Mouse (Mus musculus) kidney, embryonic 16.5 days (tissue): ENCODE data around the gene Izumo2. TPM values are rescaled to one million over a fixed set of nuclear protein-coding genes. Genes with fewer than 3 reads are reported as not detected.

Experiments used
- ATAC-seq: fragments of 200-750 bp; cut with Nextera tagmentation; 2 replicates; pipeline ENCODE4 v1.8.0; 2017; ENCODE audit warnings: moderate TSS enrichment; ENCODE audit not compliant: low FRiP score, low TSS enrichment
- H3K27ac ChIP-seq: fragments of 300-500 bp; sonication (generic); 2 replicates; pipeline ENCODE4 v1.5.1; 2014; ENCODE audit warnings: low read length
- H3K27me3 ChIP-seq: fragments of 300-500 bp; sonication (generic); 2 replicates; pipeline ENCODE4 v1.6.1; 2014; ENCODE audit warnings: low read length, control low read depth, mixed read lengths; ENCODE audit not compliant: insufficient read depth
- H3K36me3 ChIP-seq: fragments of 300-500 bp; sonication (generic); 2 replicates; pipeline ENCODE4 v1.6.1; 2014; ENCODE audit warnings: low read length, control low read depth, mixed read lengths; ENCODE audit not compliant: insufficient read depth
- H3K4me1 ChIP-seq: fragments of 300-500 bp; sonication (generic); 2 replicates; pipeline ENCODE4 v1.6.1; 2014; ENCODE audit warnings: low read length, control low read depth, mixed read lengths; ENCODE audit not compliant: insufficient read depth
- H3K4me2 ChIP-seq: fragments of 300-500 bp; sonication (generic); replicated peaks from 2 replicates; pipeline ENCODE4 v1.6.1; 2014; ENCODE audit warnings: low read depth, low read length
- H3K4me3 ChIP-seq: fragments of 300-500 bp; sonication (generic); 2 replicates; pipeline ENCODE4 v1.5.1; 2014; ENCODE audit warnings: mild to moderate bottlenecking, low read length
- H3K9ac ChIP-seq: fragments of 300-500 bp; sonication (generic); replicated peaks from 2 replicates; pipeline ENCODE4 v1.6.1; 2014; ENCODE audit warnings: low read length
- H3K9me3 ChIP-seq: fragments of 300-500 bp; sonication (generic); 2 replicates; pipeline ENCODE4 v1.6.1; 2016; ENCODE audit warnings: low read length, control low read depth
- WGBS: fragments of 180-500 bp; shearing (Covaris S2); extraction: QIAGEN DNeasy Blood & Tissue Kit; methylation state at CpG from one replicate; pipeline ENCODE4 v1.1.7; 2014; 5-methylcytosine and 5-hydroxymethylcytosine counted together
- polyA plus RNA-seq: library from polyadenylated mRNA; unstranded; fragments of >200 nt; fragmentation: Nextera tagmentation; extraction: Ambion mirVana; gene quantifications from 2 replicates; pipeline ENCODE4 v1.2.1, GENCODE M21; 2015

Gene Izumo2
- polyA plus RNA-seq, 1 experiment from 2014 or later: not detected

GRCm38 (mm10) chr7:44693427-44694175 is 14.9 kb upstream of the Izumo2 start:
- Histone ChIP-seq H3K4me2 (no peak overlapping the region), H3K27ac (no peak overlapping the region)

GRCm38 (mm10) chr7:44695223-44695622 is 13.3 kb upstream of the Izumo2 start:
- WGBS: 85% methylated on average over 4 of the region's 4 CpGs
- H3K27me3 ChIP-seq: no peaks in the 10 kb centered on the region
- no peak for ATAC-seq

More at GRCm38 (mm10) chr7:44693427-44694175, 14.9 kb upstream of the Izumo2 start:
- no peaks in the 10 kb centered on the region for H3K9me3 ChIP-seq
- 64% methylated on average over 10 of the region's 10 CpGs for WGBS
- H3K9ac ChIP-seq: no peak overlapping the region
- H3K4me1 ChIP-seq: peaks cover 7% of the 10 kb centered on the region; the same call in 1 of the 2 replicates
- H3K4me3 ChIP-seq: no peak overlapping the region
- H3K36me3 ChIP-seq: no peaks in the 10 kb centered on the region
- H3K27me3 ChIP-seq: no peaks in the 10 kb centered on the region
- no peak for ATAC-seq

GRCm38 (mm10) chr7:44697191-44697710 is 11.3 kb upstream of the Izumo2 start:
- ATAC-seq: 0 out of 2 replicates have a peak, but pooled peaks have one; percentile 49
- Histone ChIP-seq H3K36me3 (no peaks in the 10 kb centered on the region), H3K9ac (no peak overlapping the region), H3K27me3 (no peaks in the 10 kb centered on the region), H3K27ac (no peak overlapping the region), H3K4me3 (no peak overlapping the region), H3K4me2 (no peak overlapping the region), H3K9me3 (no peaks in the 10 kb centered on the region), H3K4me1 (peaks cover 7% of the 10 kb centered on the region; the same call in 1 of the 2 replicates)
- 9% methylated on average over 20 of the region's 20 CpGs for WGBS

More at GRCm38 (mm10) chr7:44695223-44695622, 13.3 kb upstream of the Izumo2 start:
- Histone ChIP-seq H3K4me1 (peaks cover 7% of the 10 kb centered on the region; the same call in 1 of the 2 replicates), H3K27ac (no peak overlapping the region), H3K9me3 (no peaks in the 10 kb centered on the region), H3K36me3 (no peaks in the 10 kb centered on the region), H3K4me3 (no peak overlapping the region), H3K9ac (no peak overlapping the region), H3K4me2 (no peak overlapping the region)

GRCm38 (mm10) chr7:44697980-44698379 is 10.6 kb upstream of the Izumo2 start:
- Histone ChIP-seq H3K4me2 (no peak overlapping the region), H3K36me3 (no peaks in the 10 kb centered on the region), H3K9me3 (no peaks in the 10 kb centered on the region), H3K27me3 (no peaks in the 10 kb centered on the region), H3K9ac (no peak overlapping the region), H3K27ac (no peak overlapping the region), H3K4me1 (peaks cover 7% of the 10 kb centered on the region; the same call in 1 of the 2 replicates), H3K4me3 (no peak overlapping the region)
- 51% methylated on average over 7 of the region's 7 CpGs for WGBS
- ATAC-seq: no peak

DNA sequence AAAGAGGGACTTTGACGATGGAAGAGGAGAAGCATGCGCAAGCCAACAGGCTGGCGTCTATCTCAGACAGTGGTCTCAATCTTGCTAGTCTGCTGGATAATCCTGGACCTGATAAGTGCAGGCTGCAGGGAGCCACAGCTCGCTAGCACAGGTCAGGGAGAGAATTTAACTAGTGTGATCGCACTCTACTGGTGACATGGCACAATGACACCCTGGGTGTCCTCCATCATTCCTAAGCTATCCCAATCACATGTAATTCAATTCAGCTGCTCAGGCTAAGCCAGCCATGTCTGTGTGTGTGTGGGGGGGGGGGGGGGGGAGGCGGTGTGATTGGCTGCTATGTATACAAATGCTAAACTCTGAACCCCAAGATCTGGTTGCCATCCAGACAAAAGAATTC is 6.6 kb upstream of the Izumo2 start:
- no peaks in the 10 kb centered on the region for H3K27me3 ChIP-seq
- 11% methylated on average over 6 of the region's 6 CpGs for WGBS
- no peak for ATAC-seq

DNA sequence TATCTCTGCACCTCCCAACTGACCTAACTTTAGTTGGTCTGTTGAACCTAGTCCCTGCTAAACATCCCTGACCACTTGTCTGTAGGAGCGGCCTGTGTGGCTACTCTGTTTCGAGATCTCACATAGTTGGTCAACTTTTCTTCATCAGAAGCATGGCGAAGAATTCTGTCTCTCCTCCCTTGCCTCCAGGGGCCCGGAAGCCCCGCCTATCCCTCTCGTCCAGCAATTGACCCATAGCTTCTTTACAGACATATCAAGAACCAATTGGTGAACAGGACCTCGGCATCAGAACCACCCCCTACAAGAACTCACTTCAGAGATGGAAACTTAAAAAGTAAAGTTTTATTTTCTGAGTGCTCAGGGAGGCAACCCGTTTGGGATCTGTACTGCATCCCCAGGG is 5.6 kb upstream of the Izumo2 start:
- no peak overlapping the region for H3K27ac ChIP-seq
- H3K27me3 ChIP-seq: no peaks in the 10 kb centered on the region
- H3K4me1 ChIP-seq: no peaks in the 10 kb centered on the region
- no peak overlapping the region for H3K9ac ChIP-seq
- H3K4me2 ChIP-seq: no peak overlapping the region
- no peaks in the 10 kb centered on the region for H3K36me3 ChIP-seq
- WGBS: 74% methylated on average over 8 of the region's 8 CpGs
- no peak overlapping the region for H3K4me3 ChIP-seq
- H3K9me3 ChIP-seq: no peaks in the 10 kb centered on the region
- no peak for ATAC-seq

More for the DNA sequence above, 6.6 kb upstream of the Izumo2 start:
- H3K36me3 ChIP-seq: no peaks in the 10 kb centered on the region
- no peak overlapping the region for H3K4me3 ChIP-seq
- H3K9me3 ChIP-seq: no peaks in the 10 kb centered on the region
- no peak overlapping the region for H3K27ac ChIP-seq
- H3K4me2 ChIP-seq: no peak overlapping the region
- H3K9ac ChIP-seq: no peak overlapping the region
- peaks cover 7% of the 10 kb centered on the region; the same call in 1 of the 2 replicates for H3K4me1 ChIP-seq

DNA sequence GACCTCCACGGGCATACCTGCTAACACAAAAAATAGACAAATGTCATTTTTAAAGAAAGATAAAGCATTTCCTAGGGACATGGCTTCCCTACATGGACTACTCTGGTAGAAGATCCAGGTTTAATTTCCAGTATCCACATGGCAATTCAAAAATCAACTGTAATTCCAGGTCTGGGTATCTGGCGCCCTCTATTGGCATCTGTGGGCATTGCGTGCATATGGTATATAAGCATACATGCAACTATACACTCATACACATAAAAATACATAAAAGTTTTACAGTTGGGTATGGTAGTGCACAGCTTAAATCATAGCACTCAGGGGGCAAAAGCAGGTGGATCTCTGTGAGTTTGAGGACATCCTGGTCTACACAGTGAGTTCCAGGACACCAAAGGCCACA is 4.2 kb upstream of the Izumo2 start:
- H3K4me2 ChIP-seq: no peak overlapping the region
- H3K27ac ChIP-seq: no peak overlapping the region
- no peaks in the 10 kb centered on the region for H3K27me3 ChIP-seq
- no peaks in the 10 kb centered on the region for H3K9me3 ChIP-seq
- H3K4me3 ChIP-seq: no peak overlapping the region
- H3K36me3 ChIP-seq: no peaks in the 10 kb centered on the region
- no peak for ATAC-seq
- WGBS: 63% methylated on average over 3 of the region's 3 CpGs
- no peaks in the 10 kb centered on the region for H3K4me1 ChIP-seq
- no peak overlapping the region for H3K9ac ChIP-seq

GRCm38 (mm10) chr7:44705086-44705485 is 3.5 kb upstream of the Izumo2 start:
- Histone ChIP-seq H3K9me3 (no peaks in the 10 kb centered on the region), H3K4me1 (no peaks in the 10 kb centered on the region), H3K36me3 (no peaks in the 10 kb centered on the region), H3K4me3 (no peak overlapping the region), H3K4me2 (no peak overlapping the region), H3K27me3 (no peaks in the 10 kb centered on the region), H3K9ac (no peak overlapping the region), H3K27ac (no peak overlapping the region)
- WGBS: 88% methylated on average over 4 of the region's 4 CpGs
- ATAC-seq: no peak

- Histone ChIP-seq H3K4me2 (no peak overlapping the region), H3K9me3 (no peaks in the 10 kb centered on the region), H3K4me3 (no peak overlapping the region), H3K4me1 (no peaks in the 10 kb centered on the region), H3K27me3 (no peaks in the 10 kb centered on the region), H3K9ac (no peak overlapping the region), H3K27ac (no peak overlapping the region), H3K36me3 (no peaks in the 10 kb centered on the region)
- ATAC-seq: no peak
Measured at GRCm38 (mm10) chr7:44706322-44706721, 2.2 kb upstream of the Izumo2 start.

GRCm38 (mm10) chr7:44707169-44707675 is 1.3 kb upstream of the Izumo2 start:
- no peaks in the 10 kb centered on the region for H3K36me3 ChIP-seq
- ATAC-seq: no peak

More at GRCm38 (mm10) chr7:44707169-44707675, 1.3 kb upstream of the Izumo2 start:
- H3K4me3 ChIP-seq: no peak overlapping the region
- WGBS: 94% methylated on average over 5 of the region's 5 CpGs
- no peak overlapping the region for H3K4me2 ChIP-seq
- no peaks in the 10 kb centered on the region for H3K9me3 ChIP-seq
- H3K9ac ChIP-seq: no peak overlapping the region
- H3K27ac ChIP-seq: no peak overlapping the region
- H3K27me3 ChIP-seq: no peaks in the 10 kb centered on the region
- no peaks in the 10 kb centered on the region for H3K4me1 ChIP-seq
